Mouse (Mus musculus) embryonic fibroblast, embryonic 13.5 days (primary cell): ENCODE measurements around the gene Gm20388.

ENCODE experiments used
- CTCF ChIP-seq: IDR thresholded peaks from 2 replicates; pipeline ENCODE4 v1.5.1; 2011; ENCODE audit warnings: mild to moderate bottlenecking, control low read depth, low read length, moderate library complexity, borderline replicate concordance; ENCODE audit not compliant: insufficient read depth
- POLR2A ChIP-seq: IDR thresholded peaks from 2 replicates; pipeline ENCODE4 v1.6.1; 2011; ENCODE audit warnings: low read depth, mild to moderate bottlenecking, control low read depth, low read length, moderate library complexity

DNA sequence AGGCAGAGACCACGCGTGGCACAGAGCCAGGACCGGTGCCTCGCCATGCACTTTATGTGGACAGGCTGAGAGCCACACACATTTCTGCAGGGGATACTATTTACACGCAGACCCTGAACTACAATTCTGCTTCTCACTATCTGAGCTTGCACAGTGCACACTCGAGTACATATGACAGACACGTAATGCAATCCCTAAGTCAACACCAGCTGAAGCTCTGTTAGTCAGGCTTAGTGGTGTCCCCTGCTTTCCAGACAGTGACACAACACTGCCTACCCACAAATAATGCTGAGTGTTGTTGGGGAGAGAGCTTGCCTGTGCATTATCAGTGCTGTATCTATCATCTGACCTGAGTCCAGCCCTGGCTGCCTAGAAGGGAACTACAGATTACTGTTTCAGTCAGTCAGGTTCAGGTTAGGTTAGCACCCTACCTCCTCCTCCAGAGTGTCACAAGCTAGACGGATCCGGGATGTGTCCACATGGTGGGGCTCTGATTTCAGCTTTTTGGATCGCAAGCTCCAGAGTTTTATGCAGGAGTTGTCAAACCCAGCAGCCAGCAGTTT, 4092.0 kb downstream of the Gm20388 start:
- TF ChIP-seq CTCF: no peak
- no peak for TF ChIP-seq POLR2A
